Mouse (Mus musculus) limb, embryonic 10.5 days (tissue): ENCODE measurements at regions not wholly inside any gene's neighbourhood (a gene's known extent, or its start where the extent isn't known, plus 50 kb on each side); places are given as distances from the start of the nearest gene placed in this dataset.

Source experiments
- DNase-seq: peaks from one replicate; pipeline ENCODE4 v3.0.0-alpha.2; 2017; ENCODE audit warnings: low spot score
- H3K27ac ChIP-seq: fragments of 300-500 bp; sonication (generic); 2 replicates; pipeline ENCODE4 v1.5.1; 2016; ENCODE audit warnings: mild to moderate bottlenecking
- H3K27me3 ChIP-seq: fragments of 300-500 bp; sonication (generic); 2 replicates; pipeline ENCODE4 v1.6.1; 2016; ENCODE audit warnings: low read depth, mild to moderate bottlenecking; ENCODE audit not compliant: poor library complexity, severe bottlenecking
- H3K36me3 ChIP-seq: fragments of 300-500 bp; sonication (generic); 2 replicates; pipeline ENCODE4 v1.6.1; 2016; ENCODE audit warnings: mild to moderate bottlenecking, moderate library complexity
- H3K4me1 ChIP-seq: fragments of 300-500 bp; sonication (generic); 2 replicates; pipeline ENCODE4 v1.6.1; 2016
- H3K4me3 ChIP-seq: fragments of 300-500 bp; sonication (generic); 2 replicates; pipeline ENCODE4 v1.5.1; 2016; ENCODE audit warnings: mild to moderate bottlenecking, moderate library complexity
- H3K9me3 ChIP-seq: fragments of 300-500 bp; sonication (generic); replicated peaks from 2 replicates; pipeline ENCODE4 v1.6.1; 2016; ENCODE audit warnings: mild to moderate bottlenecking
- WGBS: fragments of 180-500 bp; shearing (Covaris S2); methylation state at CpG from one replicate; pipeline ENCODE4 v1.1.7; 2016; 5-methylcytosine and 5-hydroxymethylcytosine counted together

- Histone ChIP-seq H3K4me1 (peaks cover 21% of the 10 kb centered on the region), H3K36me3 (no peaks in the 10 kb centered on the region), H3K4me3 (no peak overlapping the region), H3K27ac (no peak overlapping the region), H3K27me3 (no peaks in the 10 kb centered on the region), H3K9me3 (no peaks in the 10 kb centered on the region)
- no peak for DNase-seq
- WGBS: 84% methylated on average over 6 of the region's 6 CpGs
Measured at GRCm38 (mm10) chr8:115581940-115582517, 125.6 kb downstream of the Maf start.

DNA sequence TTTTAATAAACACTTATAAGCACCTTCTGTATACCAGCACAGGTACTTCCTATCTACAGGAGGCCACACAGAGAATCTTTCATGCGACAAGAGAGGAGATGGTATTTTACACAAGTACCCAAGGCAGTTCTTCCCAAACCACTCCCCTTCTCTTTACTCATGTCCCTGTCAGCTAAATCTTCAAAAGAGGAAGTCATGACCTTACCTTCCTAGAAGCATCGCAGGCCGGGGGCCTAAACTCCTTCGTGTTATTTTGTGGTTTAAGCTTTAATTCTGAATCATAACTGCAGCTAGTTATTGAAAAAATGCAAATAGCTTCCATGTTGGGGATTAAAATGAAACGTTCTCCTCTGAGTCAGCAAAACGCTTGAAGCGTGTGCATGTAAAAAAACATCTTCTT, 139.2 kb downstream of the Maf start:
- no peaks in the 10 kb centered on the region for H3K36me3 ChIP-seq
- DNase-seq: no peak
- H3K27ac ChIP-seq: no peak overlapping the region
- no peaks in the 10 kb centered on the region; the same call in 1 of the 2 replicates for H3K4me1 ChIP-seq
- no peaks in the 10 kb centered on the region for H3K9me3 ChIP-seq
- no peaks in the 10 kb centered on the region for H3K27me3 ChIP-seq
- no peak overlapping the region for H3K4me3 ChIP-seq
- WGBS: 85% methylated on average over 7 of the region's 7 CpGs

GRCm38 (mm10) chr8:115565768-115566167, 141.8 kb downstream of the Maf start:
- WGBS: 90% methylated on average over 5 of the region's 5 CpGs
- H3K9me3 ChIP-seq: no peaks in the 10 kb centered on the region
- H3K27me3 ChIP-seq: no peaks in the 10 kb centered on the region
- peaks cover 4% of the 10 kb centered on the region; the same call in 1 of the 2 replicates for H3K4me1 ChIP-seq
- H3K36me3 ChIP-seq: no peaks in the 10 kb centered on the region
- no peak overlapping the region for H3K4me3 ChIP-seq
- DNase-seq: no peak
- H3K27ac ChIP-seq: no peak overlapping the region

- Histone ChIP-seq H3K9me3 (no peaks in the 10 kb centered on the region), H3K27ac (no peak overlapping the region), H3K27me3 (no peaks in the 10 kb centered on the region), H3K4me3 (no peak overlapping the region), H3K36me3 (no peaks in the 10 kb centered on the region), H3K4me1 (peaks cover 11% of the 10 kb centered on the region; the same call in 1 of the 2 replicates)
- no peak for DNase-seq
- WGBS: 27% methylated on average over 4 of the region's 4 CpGs
Measured at GRCm38 (mm10) chr8:115562362-115562761, 145.2 kb downstream of the Maf start.

- DNase-seq: no peak
- H3K9me3 ChIP-seq: no peaks in the 10 kb centered on the region
- no peaks in the 10 kb centered on the region for H3K36me3 ChIP-seq
- H3K27me3 ChIP-seq: no peaks in the 10 kb centered on the region
- H3K27ac ChIP-seq: no peak overlapping the region
- H3K4me1 ChIP-seq: peaks cover 11% of the 10 kb centered on the region; the same call in 1 of the 2 replicates
- WGBS: 70% methylated on average over 18 of the region's 18 CpGs
- H3K4me3 ChIP-seq: no peak overlapping the region
Measured at GRCm38 (mm10) chr8:115560985-115561916, 146.3 kb downstream of the Maf start.

GRCm38 (mm10) chr8:115555452-115555851, 152.1 kb downstream of the Maf start:
- H3K4me3 ChIP-seq: no peak overlapping the region
- H3K27ac ChIP-seq: no peak overlapping the region
- DNase-seq: no peak
- H3K9me3 ChIP-seq: no peaks in the 10 kb centered on the region
- H3K4me1 ChIP-seq: peaks cover 7% of the 10 kb centered on the region; the same call in 1 of the 2 replicates
- H3K36me3 ChIP-seq: no peaks in the 10 kb centered on the region
- 77% methylated on average over 5 of the region's 5 CpGs for WGBS
- H3K27me3 ChIP-seq: no peaks in the 10 kb centered on the region

DNA sequence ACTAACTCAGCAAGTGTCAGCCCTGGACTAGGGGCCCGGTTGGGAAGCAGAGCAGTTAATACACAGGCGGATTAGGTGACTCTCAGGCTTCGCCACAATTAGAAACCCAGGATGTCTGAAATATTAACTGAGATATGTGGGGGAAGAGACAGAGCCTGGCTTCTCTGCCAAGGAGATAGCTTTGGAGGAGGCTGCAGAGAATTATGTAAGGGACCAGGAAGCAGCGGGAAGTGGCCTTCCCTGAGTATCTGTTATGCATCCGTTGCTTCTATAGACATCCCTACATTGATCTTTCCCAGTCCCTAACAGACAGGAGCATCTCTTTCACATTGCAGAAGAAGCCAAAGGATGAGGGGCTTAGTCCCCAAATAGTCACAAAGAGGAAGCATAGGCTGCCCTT, 153.4 kb downstream of the Maf start:
- WGBS: 89% methylated on average over 5 of the region's 5 CpGs
- peaks cover 7% of the 10 kb centered on the region; the same call in 1 of the 2 replicates for H3K4me1 ChIP-seq
- no peak for DNase-seq
- H3K4me3 ChIP-seq: no peak overlapping the region
- no peak overlapping the region for H3K27ac ChIP-seq
- no peaks in the 10 kb centered on the region for H3K27me3 ChIP-seq
- no peaks in the 10 kb centered on the region for H3K36me3 ChIP-seq
- no peaks in the 10 kb centered on the region for H3K9me3 ChIP-seq

- H3K36me3 ChIP-seq: no peaks in the 10 kb centered on the region
- H3K27ac ChIP-seq: no peak overlapping the region
- no peaks in the 10 kb centered on the region for H3K9me3 ChIP-seq
- 78% methylated on average over 5 of the region's 5 CpGs for WGBS
- no peak for DNase-seq
- H3K27me3 ChIP-seq: no peaks in the 10 kb centered on the region
- H3K4me3 ChIP-seq: no peak overlapping the region
- no peaks in the 10 kb centered on the region for H3K4me1 ChIP-seq
Measured at GRCm38 (mm10) chr8:115551262-115551661, 156.3 kb downstream of the Maf start.

DNA sequence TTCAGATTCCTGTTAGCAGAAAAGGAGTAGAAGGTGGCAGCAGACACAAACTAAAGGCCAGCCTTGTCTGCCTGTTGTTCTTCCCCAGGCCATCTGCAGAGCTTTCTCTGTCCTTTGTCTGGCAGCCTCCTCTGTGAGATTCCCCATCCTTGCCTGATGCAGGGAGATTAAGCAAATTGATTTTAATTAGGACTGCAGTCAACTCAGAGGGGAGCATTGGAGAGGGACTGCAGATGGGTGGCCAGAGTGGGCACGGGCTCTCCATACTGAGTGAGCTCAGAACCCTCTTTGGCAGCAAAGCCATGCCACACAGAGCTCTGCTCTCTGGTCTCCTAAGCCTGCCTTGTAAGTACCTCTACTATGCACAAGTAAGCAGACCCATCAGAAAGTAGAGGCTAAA, 158.5 kb downstream of the Maf start:
- Histone ChIP-seq H3K36me3 (no peaks in the 10 kb centered on the region), H3K4me1 (peaks cover 4% of the 10 kb centered on the region), H3K4me3 (no peak overlapping the region), H3K27ac (no peak overlapping the region), H3K27me3 (no peaks in the 10 kb centered on the region), H3K9me3 (no peaks in the 10 kb centered on the region)
- no peak for DNase-seq
- WGBS: 79% methylated on average over 1 of the region's 1 CpGs

GRCm38 (mm10) chr8:115544067-115544466, 163.5 kb downstream of the Maf start:
- H3K36me3 ChIP-seq: no peaks in the 10 kb centered on the region
- H3K4me1 ChIP-seq: peaks cover 9% of the 10 kb centered on the region
- 59% methylated on average over 6 of the region's 6 CpGs for WGBS
- H3K27ac ChIP-seq: no peak overlapping the region
- H3K9me3 ChIP-seq: no peaks in the 10 kb centered on the region
- no peak overlapping the region for H3K4me3 ChIP-seq
- H3K27me3 ChIP-seq: no peaks in the 10 kb centered on the region
- DNase-seq: no peak

DNA sequence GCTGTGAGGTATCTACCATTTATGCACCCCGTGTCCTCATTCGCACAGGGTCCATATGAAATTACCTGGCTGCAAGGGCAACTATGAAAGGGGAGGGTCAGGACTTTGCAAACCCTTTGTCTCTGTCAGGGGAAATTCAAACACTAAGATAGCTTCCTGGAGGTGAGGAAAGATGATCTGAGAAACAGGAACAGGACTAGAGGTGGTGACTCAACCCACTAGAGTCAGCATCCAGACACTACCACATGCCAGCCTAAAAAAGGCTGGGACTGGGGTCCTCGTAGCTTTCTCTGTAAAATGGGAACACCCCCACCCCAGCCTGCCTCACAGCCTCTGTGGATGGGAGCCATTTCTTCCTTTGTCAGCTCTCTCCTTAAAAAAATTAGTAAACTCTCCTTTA, 164.7 kb downstream of the Maf start:
- Histone ChIP-seq H3K4me3 (no peak overlapping the region), H3K36me3 (no peaks in the 10 kb centered on the region), H3K27me3 (no peaks in the 10 kb centered on the region), H3K27ac (no peak overlapping the region), H3K9me3 (no peaks in the 10 kb centered on the region), H3K4me1 (peaks cover 9% of the 10 kb centered on the region)
- 91% methylated on average over 3 of the region's 3 CpGs for WGBS
- DNase-seq: no peak

GRCm38 (mm10) chr8:115539600-115539999, 168.0 kb downstream of the Maf start:
- Histone ChIP-seq H3K27ac (no peak overlapping the region), H3K4me1 (peaks cover 18% of the 10 kb centered on the region), H3K9me3 (no peaks in the 10 kb centered on the region), H3K36me3 (no peaks in the 10 kb centered on the region), H3K4me3 (no peak overlapping the region), H3K27me3 (no peaks in the 10 kb centered on the region)
- WGBS: 87% methylated on average over 9 of the region's 9 CpGs
- no peak for DNase-seq

GRCm38 (mm10) chr8:115538236-115538635, 169.4 kb downstream of the Maf start:
- Histone ChIP-seq H3K4me3 (no peak overlapping the region), H3K4me1 (peaks cover 10% of the 10 kb centered on the region), H3K27ac (no peak overlapping the region), H3K27me3 (no peaks in the 10 kb centered on the region), H3K9me3 (no peaks in the 10 kb centered on the region), H3K36me3 (no peaks in the 10 kb centered on the region)
- DNase-seq: no peak
- 82% methylated on average over 4 of the region's 4 CpGs for WGBS
